In genomic region chr10:110794564-110795205, GRCm38 (mm10) we compare ENCODE assay signal across 8 mouse cellular contexts. TPM values are rescaled to one million over a fixed set of nuclear protein-coding genes. Genes with fewer than 3 reads are reported as not detected.
A peak's percentile ranks its signal among the peaks of the same experiment; 100 is the strongest.
DNase-seq lines count a peak whose midpoint lies in the region; ATAC-seq lines count a peak whose summit lies in the region.

No protein-coding gene starts in this region.

- no peaks in the 10 kb centered on the region for H3K36me3 ChIP-seq in lung, embryonic 15.5 days
- no peaks in the 10 kb centered on the region for H3K36me3 ChIP-seq in neural tube, embryonic 15.5 days

- DNase-seq in heart, adult 11 months, result peak; percentile 79
- DNase-seq in heart, postnatal 25 days (ENCODE audit: low spot score), result no peak
- peak; percentile 88 for DNase-seq in NIH3T3 (ENCODE audit: low read depth)
- peak; percentile 84 for DNase-seq in embryo, embryonic 10 days (ENCODE audit: low spot score)
- DNase-seq in heart, adult 9 months (ENCODE audit: low spot score in 2 of 2), result peak; percentile 10 to 38
- peak; percentile 12 to 51 for DNase-seq in kidney, adult 8-10 months

- peak overlapping the region; percentile 11; the same call in 1 of the 2 replicates for H3K4me3 ChIP-seq in lung, embryonic 15.5 days
- peak overlapping the region; percentile 15 for H3K4me3 ChIP-seq in neural tube, embryonic 15.5 days (replicated peaks)

- peak overlapping the region; percentile 40; the same call in 1 of the 2 replicates for H3K27ac ChIP-seq in lung, embryonic 15.5 days
- H3K27ac ChIP-seq in neural tube, embryonic 15.5 days (replicated peaks), result peak overlapping the region; percentile 70

- 9% methylated on average over 12 of the region's 12 CpGs for WGBS in lung, embryonic 15.5 days
- 4% methylated on average over 12 of the region's 12 CpGs for WGBS in neural tube, embryonic 15.5 days

- no peak overlapping the region for H3K9ac ChIP-seq in lung, embryonic 15.5 days
- 0 out of 2 replicates have a peak overlapping the region, but pooled peaks have one; percentile 15 for H3K9ac ChIP-seq in neural tube, embryonic 15.5 days (replicated peaks)

- H3K9me3 ChIP-seq in lung, embryonic 15.5 days, result no peaks in the 10 kb centered on the region
- no peaks in the 10 kb centered on the region for H3K9me3 ChIP-seq in neural tube, embryonic 15.5 days (replicated peaks)

- peak; percentile 53; the same call in 1 of the 2 replicates for ATAC-seq in lung, embryonic 15.5 days (ENCODE audit: borderline replicate concordance, extremely low read depth, low FRiP score, low TSS enrichment)
- peak; percentile 72 for ATAC-seq in neural tube, embryonic 15.5 days (ENCODE audit: low FRiP score)

- H3K4me2 ChIP-seq in lung, embryonic 15.5 days, result peak overlapping the region; percentile 51
- peak overlapping the region; percentile 54 for H3K4me2 ChIP-seq in neural tube, embryonic 15.5 days

- peaks cover 14% of the 10 kb centered on the region for H3K4me1 ChIP-seq in lung, embryonic 15.5 days
- peaks cover 10% of the 10 kb centered on the region for H3K4me1 ChIP-seq in neural tube, embryonic 15.5 days

- intact Hi-C loops in heart, postnatal 25 days (cut with DNase I), result loop anchor here (2.0 to 10.0 kb wide), 3 partner anchors 150 to 308 kb away; no protein-coding TSS in a partner anchor

- H3K27me3 ChIP-seq in lung, embryonic 15.5 days, result no peaks in the 10 kb centered on the region
- H3K27me3 ChIP-seq in neural tube, embryonic 15.5 days (replicated peaks), result no peaks in the 10 kb centered on the region

RNA-seq across cellular contexts. Expression of gene E2f7, which starts 49.4 kb away (rescaled TPM):
- total RNA-seq in heart, postnatal 25 days (2021), result 1 to 10 TPM in 1 of 2 experiments, under 1 TPM in 1; 0.59 to 1.9 TPM
- 36.7 and 38.1 TPM in 2 replicates for polyA plus RNA-seq in lung, embryonic 15.5 days (2015; fragmentation: Nextera tagmentation; extraction: Ambion mirVana)
- polyA plus RNA-seq in neural tube, embryonic 15.5 days (2015; fragmentation: Nextera tagmentation; extraction: Ambion mirVana), result 5.6 and 8.7 TPM in 2 replicates
